Mouse (Mus musculus) embryo, embryonic 11 days (tissue): ENCODE data around the gene Lrrc75b.

Source experiments
- DNase-seq: peaks from one replicate; pipeline ENCODE4 v3.0.0-alpha.2; 2015

Gene Lrrc75b

GRCm38 (mm10) chr10:75559676-75560548, at the start of gene Lrrc75b:
TSS of gene Lrrc75b (minus strand) at chr10:75560330.
- peak; percentile 73 for DNase-seq

- DNase-seq = no peak
Observed at GRCm38 (mm10) chr10:75608975-75609374, 48.8 kb upstream of the Lrrc75b start.

DNA sequence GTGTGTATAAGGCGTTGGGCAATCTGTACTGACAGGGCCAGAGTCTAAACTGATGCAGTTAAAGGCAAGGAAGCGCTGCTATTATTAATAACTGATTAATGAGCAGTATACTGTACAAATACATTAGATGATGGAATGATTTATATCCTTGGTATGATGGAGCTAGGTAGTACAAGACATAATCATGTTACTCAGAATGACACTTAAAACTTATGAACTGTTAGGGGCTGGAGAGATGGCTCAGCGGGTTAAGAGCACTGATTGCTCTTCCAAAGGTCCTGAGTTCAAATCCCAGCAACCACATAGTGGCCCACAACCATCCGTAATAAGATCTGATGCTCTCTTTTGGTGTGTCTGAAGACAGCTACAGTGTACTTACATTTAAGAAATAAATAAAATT, 47.1 kb upstream of the Lrrc75b start:
- no peak for DNase-seq

GRCm38 (mm10) chr10:75605162-75605846, 45.2 kb upstream of the Lrrc75b start:
- no peak for DNase-seq

GRCm38 (mm10) chr10:75600189-75600730, 40.1 kb upstream of the Lrrc75b start:
- DNase-seq = no peak

GRCm38 (mm10) chr10:75595981-75596380, 35.9 kb upstream of the Lrrc75b start:
- DNase-seq = no peak

GRCm38 (mm10) chr10:75592585-75592984, 32.5 kb upstream of the Lrrc75b start:
- DNase-seq = no peak

- no peak for DNase-seq
Observed at GRCm38 (mm10) chr10:75591211-75591894, 31.2 kb upstream of the Lrrc75b start.

- no peak for DNase-seq
Observed at GRCm38 (mm10) chr10:75589651-75590050, 29.5 kb upstream of the Lrrc75b start.

GRCm38 (mm10) chr10:75589129-75589528, 29.0 kb upstream of the Lrrc75b start, which contains the start of gene Ggt5:
TSS of gene Ggt5 (plus strand) at chr10:75589340.
- peak; percentile 56 for DNase-seq

DNA sequence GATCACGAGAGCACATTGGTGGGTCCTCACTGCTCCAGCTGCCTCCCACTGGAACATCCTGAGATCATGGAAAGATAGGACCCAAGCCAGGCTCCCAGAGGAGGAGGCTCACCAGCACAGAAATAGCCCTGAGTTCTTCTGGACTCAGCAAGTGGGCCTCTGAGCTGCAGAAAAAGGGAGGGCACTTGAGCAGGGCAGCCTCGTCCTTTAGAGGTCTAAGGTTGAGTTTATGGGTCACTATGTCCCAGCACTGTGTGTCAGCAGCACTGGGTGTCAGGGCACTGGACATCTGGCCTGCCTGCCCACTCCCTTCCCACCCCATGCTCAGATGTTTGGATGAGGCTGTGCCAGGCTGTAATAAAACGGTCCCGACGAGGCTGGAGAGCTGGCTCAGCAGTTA, 28.2 kb upstream of the Lrrc75b start:
- DNase-seq = no peak

DNA sequence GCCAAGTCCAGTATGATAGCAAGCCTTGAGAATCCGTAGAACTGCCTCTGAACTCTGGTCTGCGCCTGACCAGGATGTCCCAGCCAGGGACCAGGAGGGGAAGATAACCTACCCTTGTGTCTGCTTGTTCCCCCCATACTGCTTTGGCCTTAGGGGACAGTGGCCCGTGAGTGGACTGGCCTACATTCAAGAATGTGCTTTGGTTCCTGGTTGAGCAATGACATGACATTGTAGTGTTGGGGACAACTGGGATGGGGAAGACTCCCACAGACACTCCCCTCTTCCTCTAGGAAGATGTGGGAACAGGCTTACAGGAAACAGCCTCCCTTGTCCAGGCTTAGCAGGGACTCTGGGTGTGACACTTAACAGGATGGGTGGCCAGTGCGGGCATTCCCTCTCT, 27.7 kb upstream of the Lrrc75b start:
- no peak for DNase-seq

DNA sequence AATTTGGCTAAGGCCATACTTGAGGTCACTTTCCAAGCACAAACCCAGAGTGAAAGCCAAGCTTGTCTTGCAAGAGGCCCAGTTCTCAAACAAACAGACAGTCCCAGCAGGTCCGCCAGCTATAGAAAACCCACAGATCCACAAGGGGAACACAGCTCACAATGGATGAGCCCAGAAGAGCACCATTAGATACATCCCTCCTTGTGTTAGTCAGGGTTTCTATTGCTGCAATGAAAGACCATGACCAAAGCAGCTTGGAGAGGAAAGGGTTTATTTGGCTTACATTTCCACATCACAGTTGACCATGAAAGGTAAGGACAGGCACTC, 26.4 kb upstream of the Lrrc75b start:
- DNase-seq = no peak

DNA sequence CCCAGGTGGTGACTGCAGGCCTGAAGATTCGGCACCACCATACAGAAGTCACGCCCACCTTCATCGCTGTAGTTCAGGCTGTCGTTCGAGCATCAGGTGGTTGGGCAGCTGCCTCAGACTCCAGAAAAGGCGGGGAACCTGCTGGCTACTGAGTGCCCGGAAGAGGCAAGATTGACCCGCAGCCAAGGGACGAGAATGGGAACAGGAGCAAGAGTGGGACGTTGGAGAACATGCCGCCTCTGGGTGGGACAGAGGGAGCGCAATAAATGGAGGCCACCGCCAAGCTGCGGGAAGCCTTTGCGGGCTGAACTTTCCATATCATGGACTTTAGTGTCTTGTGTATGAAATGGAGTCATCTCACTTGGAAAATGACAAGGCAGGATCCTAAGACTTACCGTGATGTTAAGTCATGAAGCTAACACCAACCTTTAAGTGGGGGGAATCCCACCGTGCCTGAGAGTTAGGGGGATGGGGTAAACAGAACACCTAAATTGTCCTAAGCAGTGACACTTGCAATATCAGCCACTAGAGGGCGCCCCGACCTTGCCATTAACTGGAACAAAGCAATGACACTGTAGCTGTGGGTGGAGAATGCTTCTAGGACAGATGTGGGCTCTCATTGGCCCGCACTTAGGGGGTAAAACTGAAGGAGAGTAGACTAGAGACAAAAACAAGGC, 25.9 kb upstream of the Lrrc75b start:
- DNase-seq = peak; percentile 92

DNA sequence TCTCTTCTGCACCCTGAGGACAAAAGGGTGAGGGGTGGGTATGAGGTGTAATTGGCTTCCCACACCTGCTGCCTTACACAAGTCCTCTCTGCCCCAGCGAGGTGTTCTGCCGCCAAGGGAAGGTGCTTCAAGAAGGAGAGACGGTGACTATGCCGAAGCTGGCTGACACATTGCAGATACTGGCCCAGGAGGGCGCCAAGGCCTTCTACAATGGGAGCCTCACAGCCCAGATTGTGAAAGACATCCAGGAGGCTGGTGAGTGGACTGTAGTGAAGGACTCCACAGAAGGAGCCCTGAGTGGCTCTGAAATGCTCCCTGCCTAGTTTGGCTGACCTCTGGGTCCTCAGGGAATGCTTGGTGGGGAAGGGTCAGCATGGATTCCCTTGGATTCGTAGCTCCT, 19.0 kb upstream of the Lrrc75b start:
- DNase-seq = no peak

GRCm38 (mm10) chr10:75573965-75574364, 13.8 kb upstream of the Lrrc75b start:
- DNase-seq = no peak

- DNase-seq = no peak
Observed at GRCm38 (mm10) chr10:75573181-75573580, 13.1 kb upstream of the Lrrc75b start.

DNA sequence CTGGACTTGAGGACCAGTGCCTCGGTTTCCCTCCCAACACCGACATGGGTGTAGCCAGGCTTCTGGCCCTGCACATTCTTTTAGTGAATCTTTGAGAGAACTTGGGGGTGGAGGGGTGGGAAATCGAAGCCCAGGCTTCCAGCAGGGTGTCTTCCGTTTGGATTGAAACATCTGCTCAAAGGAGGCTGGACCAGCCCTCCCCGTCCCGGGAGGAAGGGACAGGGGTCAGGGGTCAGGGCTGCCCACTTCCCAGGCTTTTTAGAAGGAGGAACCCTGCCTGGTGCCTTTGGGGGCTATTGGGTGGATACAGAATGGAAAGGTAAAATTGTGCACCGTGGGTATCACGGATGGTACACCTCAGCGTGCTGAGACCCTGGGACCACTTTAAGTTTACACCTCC, 11.8 kb upstream of the Lrrc75b start:
- DNase-seq = no peak

DNA sequence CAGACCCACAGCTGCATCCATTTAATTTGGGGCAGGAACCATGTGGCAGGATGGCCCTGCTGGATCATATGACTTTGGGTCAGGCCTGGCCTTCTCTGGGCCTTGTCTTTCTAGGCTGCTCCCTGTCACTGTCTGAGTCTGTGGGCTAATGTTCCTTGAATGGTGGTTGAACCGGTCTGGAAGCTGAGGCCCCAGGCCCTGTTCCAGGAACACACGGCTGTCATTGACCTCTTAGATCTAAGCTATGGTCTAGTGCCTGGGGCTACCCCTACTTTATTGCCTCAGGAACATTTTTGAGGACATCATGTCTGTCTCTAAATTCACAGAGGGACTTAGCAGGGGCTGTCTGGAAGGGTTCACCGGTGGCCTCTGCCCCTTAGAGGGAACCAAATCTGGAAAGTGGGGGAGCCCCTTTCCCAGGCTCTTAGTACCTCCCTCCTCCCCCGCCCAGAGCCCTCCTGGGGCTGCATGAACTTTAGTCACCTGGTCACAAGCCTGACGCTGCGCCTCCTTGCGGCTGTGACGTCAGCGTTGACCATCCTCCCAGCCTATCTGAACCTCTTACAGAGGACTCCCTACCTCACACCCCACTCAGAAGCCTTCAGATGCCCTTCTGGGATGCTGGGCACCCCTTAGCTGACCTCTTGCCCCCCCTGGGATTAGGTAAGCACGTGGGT, 11.0 kb upstream of the Lrrc75b start:
- DNase-seq = no peak

GRCm38 (mm10) chr10:75568851-75569250, 8.7 kb upstream of the Lrrc75b start:
- DNase-seq = no peak

GRCm38 (mm10) chr10:75568441-75568840, 8.3 kb upstream of the Lrrc75b start:
- no peak for DNase-seq

DNA sequence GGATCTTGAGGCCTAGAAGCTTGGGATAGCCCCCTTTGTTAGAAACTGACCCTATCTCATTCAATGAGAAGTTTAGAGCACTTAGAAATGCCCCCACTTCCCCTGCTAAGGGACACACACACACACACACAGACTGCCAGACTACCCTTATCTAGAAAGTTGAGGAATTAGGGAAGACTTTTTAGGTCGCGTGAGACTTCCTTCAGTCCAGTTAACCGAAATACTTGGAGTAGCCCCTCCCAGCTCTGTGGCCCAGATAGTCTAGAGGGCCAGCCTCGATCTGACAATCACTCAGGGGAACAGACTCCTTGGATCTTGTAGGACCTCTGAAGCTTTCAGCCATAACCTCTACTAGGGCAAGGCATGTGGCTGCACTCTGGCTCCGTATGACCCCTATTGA, 7.9 kb upstream of the Lrrc75b start:
- no peak for DNase-seq
